Mouse (Mus musculus) ES-CJ7 (cell line): ENCODE results near the gene Prh1.
"Not testable (repeated sequence)": the region's sequence is repeated elsewhere in the genome, so short reads cannot be mapped to it uniquely, and the experiment has no call there.

Experiments used
- DNase-seq: peaks from one replicate; pipeline ENCODE4 v3.0.0; 2011; ENCODE audit warnings: low read depth, low spot score

Prh1 gene

GRCm38 (mm10) chr6:132569509-132569908, at the start of gene Prh1:
Gene Prh1, plus strand, starts transcription at chr6:132569809.
- not testable (repeated sequence) for DNase-seq

GRCm38 (mm10) chr6:132595613-132596012, 26.0 kb downstream of the Prh1 start, which contains the start of gene Prp2:
Gene Prp2, plus strand, starts transcription at chr6:132595913.
- DNase-seq, result not testable (repeated sequence)
